Mouse (Mus musculus) liver, embryonic 14.5 days (tissue): ENCODE data around the gene Elavl1.

Source experiments
- CTCF ChIP-seq: IDR thresholded peaks from 2 replicates; pipeline ENCODE4 v1.5.1; 2016; ENCODE audit warnings: antibody characterized with exemption, low read depth, control low read depth
- EP300 ChIP-seq: IDR thresholded peaks from 2 replicates; pipeline ENCODE4 v1.6.1; 2016; ENCODE audit warnings: antibody characterized with exemption, low read depth

- TF ChIP-seq EP300 = no peak
- TF ChIP-seq CTCF = no peak
Measured at GRCm38 (mm10) chr8:4333966-4334365, 8.8 kb upstream of the Elavl1 start.
